Mouse (Mus musculus): ENCODE measurements around the gene Myh9. TPM values are rescaled to one million over a fixed set of nuclear protein-coding genes. Genes with fewer than 3 reads are reported as not detected.
A peak's percentile ranks its signal among the peaks of the same experiment; 100 is the strongest.

Myh9 gene
- total RNA-seq, 2 experiments from 2014 or later: 98.3 to 195 TPM

DNA sequence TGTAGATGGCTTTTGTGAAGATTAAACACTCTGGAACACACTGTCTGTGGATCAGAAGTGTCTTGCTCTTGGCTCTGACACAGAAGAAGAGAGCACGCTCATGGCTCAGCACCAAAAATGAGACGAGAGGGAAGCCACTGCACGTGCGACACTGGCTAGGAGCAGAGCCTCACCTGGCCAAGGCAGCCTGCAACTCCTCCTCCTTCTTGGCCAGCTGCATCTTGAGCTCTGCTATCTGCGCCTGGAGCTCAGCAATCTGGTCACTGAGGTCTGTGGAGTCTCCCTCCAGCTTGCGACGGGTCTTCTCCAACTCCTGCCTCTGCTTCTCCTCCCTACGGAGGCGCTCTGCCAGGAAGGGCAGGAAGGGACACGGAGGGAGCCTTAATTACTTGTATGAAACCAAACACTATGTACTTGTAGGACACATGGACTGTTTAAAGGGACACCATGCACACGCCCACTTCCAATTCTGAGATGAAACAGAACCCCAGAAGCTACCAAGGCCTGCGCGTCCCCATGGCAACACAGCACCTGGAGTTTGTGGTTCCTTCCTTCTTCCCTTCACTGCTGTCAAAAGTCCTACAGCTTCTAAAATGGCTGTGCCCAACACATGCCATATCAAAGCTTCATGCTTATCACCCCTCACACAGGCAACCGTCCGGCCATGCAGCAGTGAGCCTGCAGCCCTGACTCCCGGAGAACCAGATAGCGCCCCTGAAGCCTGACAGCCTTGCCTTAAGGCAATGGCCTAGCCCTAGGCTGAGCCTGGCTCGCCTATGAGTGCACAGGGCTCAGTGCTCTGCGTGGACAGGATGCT lies 68.7 kb downstream of the Myh9 start:
- peak; percentile 91 for ATAC-seq (replicated peaks; ENCODE audit: low FRiP score, low TSS enrichment, poor library complexity, severe bottlenecking)

DNA sequence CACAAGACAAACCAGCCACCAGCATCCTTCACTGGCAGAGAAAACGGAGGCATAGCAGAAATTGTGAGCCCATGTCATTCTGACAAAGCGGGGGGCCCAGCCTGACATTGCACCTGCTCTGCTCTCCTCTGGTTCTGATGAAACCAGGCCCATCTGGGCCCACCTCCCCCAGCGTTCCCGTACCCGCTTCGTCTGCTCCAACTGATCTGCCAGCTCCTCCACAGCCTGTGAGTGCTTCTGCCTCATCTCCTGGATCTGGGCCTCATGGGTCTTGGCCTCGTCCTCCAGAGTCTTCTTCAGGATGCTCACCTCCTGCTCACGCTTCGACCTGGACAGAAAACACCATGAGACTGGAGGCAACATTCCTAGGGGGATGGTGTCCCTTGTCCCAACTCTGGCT lies 71.0 kb downstream of the Myh9 start:
- no peak for ATAC-seq (replicated peaks; ENCODE audit: low FRiP score, low TSS enrichment, poor library complexity, severe bottlenecking)

DNA sequence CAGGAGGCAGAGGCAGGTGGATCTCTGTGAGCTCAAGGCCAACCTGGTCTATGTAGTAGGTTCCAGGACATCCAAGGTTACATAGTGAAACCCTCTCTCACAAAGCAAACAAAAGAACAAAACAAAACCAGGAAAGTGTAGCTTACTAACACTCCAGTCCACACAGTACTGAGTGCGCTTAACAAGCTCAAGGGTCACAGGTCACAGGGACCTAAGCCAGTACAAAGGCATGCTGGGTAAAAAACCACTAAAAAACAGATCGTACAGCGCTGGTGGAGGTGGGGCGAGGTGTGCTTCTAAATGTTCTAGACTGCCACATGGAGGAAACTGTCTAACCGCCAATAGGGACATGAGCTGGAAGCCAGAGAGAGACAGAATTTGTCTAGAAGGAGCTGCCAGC lies 71.6 kb downstream of the Myh9 start:
- ATAC-seq (replicated peaks; ENCODE audit: low FRiP score, low TSS enrichment, poor library complexity, severe bottlenecking): no peak

DNA sequence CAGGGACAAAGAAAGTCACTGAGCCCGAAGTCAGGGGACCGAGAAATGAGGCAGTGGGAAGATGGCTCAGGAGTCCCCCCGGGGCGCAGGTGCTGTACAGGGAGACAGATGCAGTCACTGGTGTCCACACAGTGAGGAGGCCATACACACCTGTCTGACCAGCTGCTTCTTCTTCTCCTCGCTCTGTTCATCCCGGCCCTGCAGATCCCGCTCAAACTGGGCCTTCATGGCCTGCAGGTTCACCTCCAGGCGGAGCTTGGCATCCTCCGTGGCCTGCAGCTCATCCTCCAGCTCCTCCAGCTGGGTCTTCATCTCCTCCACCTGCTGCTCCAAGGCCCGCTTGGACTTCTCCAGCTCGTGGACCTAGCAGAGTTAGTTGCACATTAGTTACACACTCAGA lies 75.0 kb downstream of the Myh9 start:
- no peak for ATAC-seq (replicated peaks; ENCODE audit: low FRiP score, low TSS enrichment, poor library complexity, severe bottlenecking)

DNA sequence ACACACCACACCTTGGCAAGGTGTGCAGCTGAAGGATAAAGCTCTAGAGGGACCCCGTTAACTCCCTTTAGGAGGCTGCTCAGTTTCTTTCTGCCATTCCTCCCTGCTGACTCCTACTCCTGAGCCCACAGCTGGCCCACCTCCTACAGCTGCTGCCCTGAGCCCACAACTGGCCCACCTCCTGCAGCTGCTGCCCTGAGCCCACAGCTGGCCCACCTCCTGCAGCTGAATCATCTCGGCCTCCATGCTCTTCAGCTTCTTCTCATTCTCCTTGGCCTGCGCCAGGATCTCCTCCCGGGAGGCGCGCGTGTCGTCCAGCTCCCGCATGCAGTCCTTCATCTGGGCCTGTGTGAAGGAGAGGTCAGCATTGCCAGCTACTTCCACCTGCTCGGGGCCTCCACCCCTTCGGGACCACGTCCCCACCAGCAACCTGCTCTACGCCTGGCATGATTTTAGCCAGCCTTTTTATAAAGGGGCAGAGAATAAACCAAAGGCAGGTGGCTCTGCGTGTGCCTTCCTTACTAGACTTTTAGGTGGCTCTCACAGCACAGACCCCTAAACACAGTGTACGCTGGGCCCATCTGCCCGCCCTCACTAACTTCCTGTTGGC lies 76.4 kb downstream of the Myh9 start:
- ATAC-seq (replicated peaks; ENCODE audit: low FRiP score, low TSS enrichment, poor library complexity, severe bottlenecking): no peak

DNA sequence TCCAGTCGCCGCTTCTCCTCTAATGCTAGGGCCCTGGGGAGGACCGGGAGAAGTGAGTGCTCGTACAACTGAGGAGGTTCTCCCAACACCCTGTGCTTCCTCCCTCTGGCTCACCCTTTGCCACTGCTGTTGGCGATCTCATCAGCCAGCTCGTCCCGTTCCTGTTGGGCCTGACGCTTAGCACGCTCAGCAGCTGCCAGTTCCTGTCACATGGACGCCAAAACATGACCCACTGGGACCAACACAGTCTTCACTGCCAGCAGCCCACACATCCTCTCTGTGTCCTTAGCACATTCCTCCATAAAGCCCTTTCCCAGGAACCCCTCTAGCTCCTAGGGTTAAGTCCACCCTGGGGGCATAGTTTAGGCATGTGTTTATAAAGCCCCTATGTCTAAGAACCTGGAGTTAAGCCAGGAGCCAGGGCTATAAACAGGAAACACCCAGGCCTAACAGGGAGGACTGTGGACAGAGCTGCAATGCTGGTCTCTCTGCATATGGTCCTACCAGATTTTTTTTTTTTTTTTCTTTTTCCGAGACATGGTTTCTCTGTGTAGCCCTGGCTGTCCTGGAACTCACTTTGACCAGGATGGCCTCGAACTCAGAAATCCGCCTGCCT lies 77.5 kb downstream of the Myh9 start:
- ATAC-seq (replicated peaks; ENCODE audit: low FRiP score, low TSS enrichment, poor library complexity, severe bottlenecking): no peak

DNA sequence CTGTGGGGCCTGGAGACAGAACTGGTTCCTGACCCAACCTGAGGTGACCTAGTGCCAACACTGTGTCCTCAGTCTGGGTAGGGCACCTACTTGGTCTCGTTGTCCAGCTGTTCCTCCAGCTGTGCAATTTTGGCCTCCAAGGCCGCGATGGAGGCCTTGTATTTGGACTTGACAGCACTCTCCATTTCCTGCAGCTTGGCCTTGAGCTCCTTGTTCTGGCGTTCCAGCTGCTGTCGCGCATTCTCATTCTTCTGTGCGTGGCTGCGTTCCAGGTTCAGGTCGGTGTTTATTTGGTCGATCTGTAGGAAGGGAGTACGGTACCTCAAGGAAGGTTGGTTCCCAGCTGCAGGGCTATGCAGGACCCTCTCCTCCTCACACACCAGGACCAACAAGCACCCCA lies 78.3 kb downstream of the Myh9 start:
- no peak for ATAC-seq (replicated peaks; ENCODE audit: low FRiP score, low TSS enrichment, poor library complexity, severe bottlenecking)

DNA sequence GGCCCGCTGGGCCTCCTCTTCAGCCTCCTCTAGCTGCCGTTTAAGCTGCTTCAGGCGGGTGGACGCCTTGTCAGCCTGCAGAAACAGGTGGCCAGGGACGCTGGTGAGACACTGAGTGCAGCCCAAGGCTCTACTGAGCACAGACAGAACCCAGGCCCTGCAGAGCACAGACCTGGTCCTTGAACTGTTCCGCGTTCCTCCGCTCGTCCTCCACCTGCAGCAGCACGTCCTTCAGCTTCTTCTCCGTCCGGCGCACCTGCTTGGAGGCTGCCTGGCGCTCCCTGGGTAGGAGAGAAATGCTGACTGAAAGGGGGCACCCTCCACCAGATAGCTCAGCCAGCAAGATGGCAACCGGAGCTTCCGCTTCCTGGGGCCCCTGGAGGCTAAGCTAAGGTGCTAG lies 78.9 kb downstream of the Myh9 start:
- no peak for ATAC-seq (replicated peaks; ENCODE audit: low FRiP score, low TSS enrichment, poor library complexity, severe bottlenecking)

DNA sequence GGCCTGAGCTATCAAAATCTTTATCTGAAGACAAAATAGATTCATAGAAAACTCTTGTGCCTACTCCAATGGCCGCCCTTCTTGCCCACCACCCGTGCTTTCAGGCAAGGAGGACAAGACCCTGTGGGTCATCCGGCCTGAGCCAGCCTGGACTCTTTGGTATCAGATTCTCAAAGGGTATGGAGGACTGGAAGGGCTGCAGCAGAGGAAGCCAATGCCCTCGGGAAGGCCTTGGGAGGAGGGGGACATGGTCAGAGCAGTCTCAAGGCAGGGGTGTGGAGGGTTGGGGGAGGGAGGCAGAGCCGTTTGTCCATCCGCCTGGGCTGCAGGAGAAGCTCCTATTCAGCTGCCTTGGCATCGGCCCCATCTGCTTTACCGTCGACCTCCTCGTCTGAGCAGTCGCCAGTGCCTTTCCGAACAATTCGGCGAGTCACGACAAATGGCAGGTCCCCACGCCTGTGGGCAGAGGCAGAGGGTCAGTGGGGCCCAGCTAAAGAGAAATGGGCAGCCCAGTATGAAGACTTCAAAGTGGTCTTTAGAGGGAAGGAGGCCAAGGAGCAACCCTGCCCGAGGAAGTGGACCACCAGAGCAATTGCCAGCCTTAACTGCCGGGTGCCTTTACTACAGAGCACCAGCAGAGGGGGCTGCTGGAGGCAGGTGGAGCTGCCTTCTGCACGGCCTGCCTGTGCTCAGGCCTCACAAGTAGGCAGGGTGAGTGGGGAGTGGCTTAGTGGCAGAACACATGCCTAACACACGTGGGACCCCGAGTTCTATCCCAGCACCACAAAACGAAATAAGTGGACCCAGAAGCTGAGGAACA lies 80.2 kb downstream of the Myh9 start:
- ATAC-seq (replicated peaks; ENCODE audit: low FRiP score, low TSS enrichment, poor library complexity, severe bottlenecking): peak; percentile 77

DNA sequence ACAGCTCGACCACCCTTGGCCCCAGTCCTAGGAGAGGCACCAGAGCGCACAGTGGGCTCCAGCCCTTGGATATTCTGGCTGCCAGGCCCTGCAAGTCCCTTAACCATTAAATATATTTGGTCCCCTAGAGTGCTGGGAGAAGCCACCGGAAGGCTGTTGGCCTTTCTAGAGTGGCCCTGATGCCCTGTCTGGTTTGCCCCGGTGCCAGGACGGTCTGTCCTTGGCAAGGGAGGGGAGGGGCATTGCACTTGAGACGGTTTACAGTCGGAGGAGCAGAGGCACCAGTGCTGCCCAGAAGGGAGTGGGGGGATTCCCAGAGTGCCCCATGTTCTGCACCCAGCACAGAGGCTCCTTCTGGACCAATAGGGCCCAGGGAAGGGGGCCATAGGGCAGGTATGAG lies 80.9 kb downstream of the Myh9 start:
- no peak for ATAC-seq (replicated peaks; ENCODE audit: low FRiP score, low TSS enrichment, poor library complexity, severe bottlenecking)

DNA sequence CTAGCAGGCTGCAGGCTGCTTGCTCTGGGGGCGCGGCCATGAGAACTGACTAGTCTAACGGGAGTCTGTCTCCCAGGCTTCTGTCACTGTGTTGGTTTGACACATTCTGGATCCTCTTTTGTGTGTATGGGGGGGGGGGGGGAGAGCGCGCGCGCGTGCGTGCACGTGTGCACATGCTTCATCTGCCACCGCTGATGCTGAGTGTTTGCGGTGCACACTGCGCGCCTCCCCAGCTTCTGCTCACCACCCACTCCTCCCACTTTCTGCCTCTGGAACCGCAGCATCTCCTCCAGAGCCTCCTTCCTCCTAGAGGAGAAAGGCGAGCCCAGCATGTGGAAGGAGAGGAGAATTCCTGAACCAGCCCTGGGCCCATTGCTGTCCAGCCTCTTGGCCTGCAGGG lies 81.9 kb downstream of the Myh9 start:
- no peak for ATAC-seq (replicated peaks; ENCODE audit: low FRiP score, low TSS enrichment, poor library complexity, severe bottlenecking)

DNA sequence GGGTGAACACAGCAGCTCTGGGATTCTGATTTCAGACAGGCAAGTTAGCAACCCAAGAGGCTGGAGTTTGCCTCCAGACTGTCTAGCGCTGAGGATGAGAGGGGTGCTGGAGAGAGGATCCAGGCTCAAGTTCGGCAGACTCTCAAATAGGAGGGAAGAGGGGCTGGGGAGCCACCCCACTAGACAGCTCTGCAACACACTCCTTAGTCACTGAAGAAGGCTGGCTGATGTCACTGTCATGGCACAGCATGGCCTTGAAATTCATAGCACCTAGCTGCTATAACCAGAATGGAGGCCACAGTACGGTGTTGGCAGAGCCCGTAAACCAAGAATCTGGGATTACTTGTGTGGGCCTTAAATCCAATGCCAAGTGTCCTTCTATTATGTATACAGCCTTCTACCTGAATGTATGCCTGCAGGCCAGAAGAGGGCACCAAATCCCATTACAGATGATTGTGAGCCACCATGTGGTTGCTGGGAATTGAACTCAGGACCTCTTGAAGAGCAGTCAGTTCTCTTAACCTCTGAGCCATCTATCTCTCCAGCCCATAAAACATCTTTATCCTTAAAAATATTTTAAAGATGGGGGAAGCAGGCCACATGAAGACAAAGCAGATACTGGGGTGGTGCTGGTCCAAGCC lies 84.3 kb downstream of the Myh9 start:
- no peak for ATAC-seq (replicated peaks; ENCODE audit: low FRiP score, low TSS enrichment, poor library complexity, severe bottlenecking)

DNA sequence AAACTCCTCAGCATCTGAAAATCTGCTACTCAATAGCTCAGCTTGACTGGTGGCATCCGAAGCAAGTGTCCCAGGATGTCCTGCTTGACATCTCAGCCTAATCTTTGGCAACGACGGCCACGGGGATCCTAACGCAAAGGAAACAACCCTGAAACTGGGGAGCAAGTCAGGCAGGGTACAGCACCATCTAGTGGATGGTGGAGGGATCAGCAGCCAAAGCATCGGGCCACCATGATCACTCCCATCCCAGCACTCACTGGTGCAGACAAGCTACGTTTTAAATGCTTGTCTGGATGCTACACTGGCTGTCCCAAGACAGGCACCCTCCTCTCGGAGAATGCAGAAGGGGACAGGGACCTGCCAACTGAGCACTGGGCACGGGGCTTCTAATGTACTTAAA lies 85.1 kb downstream of the Myh9 start, which contains the start of gene Apol8:
TSS of gene Apol8 (minus strand) at position 156 of the 400 bp plus-strand sequence.
- ATAC-seq (replicated peaks; ENCODE audit: low FRiP score, low TSS enrichment, poor library complexity, severe bottlenecking): peak; percentile 73

DNA sequence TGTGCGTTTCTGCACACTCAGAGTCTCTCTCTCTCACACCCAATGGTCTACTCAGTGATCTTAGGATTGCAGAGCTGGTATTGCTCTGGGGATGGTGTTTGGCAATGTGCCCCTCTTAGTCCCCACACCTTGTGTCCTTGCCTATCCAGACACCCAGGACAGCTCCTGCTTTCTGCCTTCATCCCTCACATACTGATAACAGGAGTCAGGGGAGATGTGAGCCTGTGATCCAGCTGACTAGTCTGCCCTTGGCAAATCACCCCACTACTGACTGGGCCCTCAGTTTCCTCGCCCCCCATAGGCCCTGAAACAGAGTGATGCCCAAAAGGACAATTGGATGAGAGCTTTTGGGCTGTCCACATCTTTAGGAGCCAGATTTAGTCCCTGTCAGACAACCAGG lies 85.9 kb downstream of the Myh9 start:
- no peak for ATAC-seq (replicated peaks; ENCODE audit: low FRiP score, low TSS enrichment, poor library complexity, severe bottlenecking)

DNA sequence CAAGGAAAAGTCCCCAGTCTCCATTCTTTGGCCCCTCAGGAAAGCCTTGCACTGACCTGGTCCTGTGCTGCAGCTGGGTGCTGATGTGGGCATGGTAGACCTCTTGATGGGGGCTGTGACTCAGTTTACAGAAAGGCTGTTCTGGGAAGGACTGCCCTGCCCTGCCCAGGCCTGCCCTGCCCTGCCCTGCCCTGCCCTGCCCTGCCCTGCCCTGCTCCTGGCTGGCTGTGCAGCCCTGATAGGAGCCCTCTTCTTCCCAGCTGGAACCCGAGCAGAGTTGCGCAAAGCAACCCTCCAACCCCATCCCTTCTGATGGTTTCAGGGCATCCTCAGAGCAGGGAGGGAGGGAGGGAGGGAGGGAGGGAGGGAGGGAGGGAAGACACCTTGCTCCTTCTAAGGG lies 86.8 kb downstream of the Myh9 start:
- peak; percentile 45 for ATAC-seq (replicated peaks; ENCODE audit: low FRiP score, low TSS enrichment, poor library complexity, severe bottlenecking)

DNA sequence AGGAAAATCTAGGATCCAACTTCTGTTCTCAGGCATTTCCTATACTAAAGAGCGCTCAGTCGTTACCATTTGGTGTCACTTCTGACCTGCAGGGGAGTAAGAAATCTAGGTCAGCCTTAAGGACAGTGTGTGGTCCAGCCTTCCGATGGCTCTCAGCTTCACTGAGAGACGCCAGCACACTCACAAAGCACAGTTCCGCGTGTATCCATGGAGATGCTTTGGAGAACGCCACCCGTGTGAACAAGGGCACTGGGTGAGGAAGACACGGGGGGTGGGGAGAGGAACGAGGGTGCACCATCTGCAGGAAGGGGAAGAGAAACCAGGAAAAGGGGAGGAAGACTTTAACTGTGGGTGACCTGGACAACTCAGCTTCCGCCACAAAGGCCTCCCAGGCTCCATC lies 89.5 kb downstream of the Myh9 start:
- ATAC-seq (replicated peaks; ENCODE audit: low FRiP score, low TSS enrichment, poor library complexity, severe bottlenecking): no peak

DNA sequence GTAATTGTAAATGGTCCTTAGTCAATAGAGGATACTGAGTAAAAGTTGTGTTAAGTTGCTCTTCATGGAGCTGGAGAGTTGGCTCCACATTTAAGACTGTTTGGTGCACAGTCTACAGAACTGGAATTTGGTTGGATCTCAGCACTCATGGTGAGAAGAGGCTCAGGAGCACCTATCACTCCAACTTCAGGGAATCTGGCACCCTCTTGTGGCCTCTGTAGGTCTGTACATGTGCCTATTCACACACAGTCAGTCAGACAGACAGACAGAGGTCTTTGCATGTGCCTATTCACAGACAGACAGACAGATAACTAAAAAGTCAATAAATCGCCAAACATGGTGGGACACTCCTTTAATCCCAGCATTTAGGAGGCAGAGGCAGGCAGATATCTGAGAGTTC lies 91.5 kb downstream of the Myh9 start:
- peak; percentile 62 for ATAC-seq (replicated peaks; ENCODE audit: low FRiP score, low TSS enrichment, poor library complexity, severe bottlenecking)

DNA sequence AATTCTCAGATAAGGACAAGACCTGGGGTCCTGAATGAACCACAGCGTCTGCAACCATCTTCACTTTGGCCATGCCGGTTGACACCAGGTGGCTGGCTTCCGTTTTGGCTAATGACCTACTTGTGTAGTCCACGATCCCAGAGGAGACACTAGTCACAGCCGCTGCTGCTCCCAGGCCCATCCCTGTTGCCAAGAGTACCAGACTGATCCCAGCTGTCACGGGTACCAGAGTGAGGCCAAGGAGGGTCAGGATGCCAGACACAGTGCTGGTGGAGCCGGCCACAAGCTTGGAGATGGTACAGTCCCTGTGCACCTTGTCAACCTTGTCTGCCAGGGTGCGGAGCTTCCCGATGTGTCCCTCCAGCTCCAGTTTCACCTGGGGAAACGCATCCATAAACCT lies 92.3 kb downstream of the Myh9 start:
- no peak for ATAC-seq (replicated peaks; ENCODE audit: low FRiP score, low TSS enrichment, poor library complexity, severe bottlenecking)

DNA sequence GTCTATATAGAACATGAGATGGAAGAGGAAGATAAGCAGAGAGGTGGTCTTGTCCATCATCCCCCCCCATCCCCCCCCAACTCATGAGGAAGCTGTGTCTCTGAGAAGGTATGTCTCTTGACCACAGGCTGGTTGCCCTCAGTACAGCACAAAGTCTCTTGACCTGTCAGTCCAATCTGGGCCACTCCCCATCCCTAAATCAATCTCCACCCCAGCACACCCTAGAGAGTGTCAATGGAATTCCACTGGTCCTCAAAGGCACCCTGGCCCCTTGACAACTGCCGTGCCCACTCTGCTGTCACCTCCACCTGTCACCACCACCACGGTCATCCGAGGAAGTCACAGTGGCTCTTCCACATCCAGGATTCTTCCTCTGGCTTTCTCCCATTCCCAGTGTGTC lies 93.6 kb downstream of the Myh9 start:
- ATAC-seq (replicated peaks; ENCODE audit: low FRiP score, low TSS enrichment, poor library complexity, severe bottlenecking): no peak

DNA sequence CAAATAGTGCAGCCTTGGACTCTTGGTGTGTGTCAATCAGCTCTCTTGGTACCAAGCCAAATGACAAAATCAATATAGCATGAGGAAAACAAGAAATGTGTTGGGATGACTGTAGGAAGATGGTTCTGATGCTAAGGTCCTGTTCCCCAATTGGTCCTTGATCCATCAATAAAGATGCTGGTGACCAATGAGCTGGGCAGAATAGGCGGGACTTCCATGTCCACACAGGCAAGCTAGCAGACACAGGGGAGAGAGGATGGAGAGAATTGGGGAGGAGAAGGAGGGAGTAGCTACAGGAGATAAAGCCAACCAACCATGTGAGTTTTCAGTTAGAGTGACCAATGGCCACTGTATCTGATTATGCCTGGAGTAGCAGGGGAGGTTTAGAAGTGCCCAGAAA lies 95.6 kb downstream of the Myh9 start:
- no peak for ATAC-seq (replicated peaks; ENCODE audit: low FRiP score, low TSS enrichment, poor library complexity, severe bottlenecking)
